Mouse (Mus musculus) MEL (cell line): ENCODE measurements around the gene Gtf3c4. TPM values are rescaled to one million over a fixed set of nuclear protein-coding genes. Genes with fewer than 3 reads are reported as not detected.

ENCODE experiments used
- DNase-seq: peaks from one replicate; pipeline ENCODE4 v3.0.0; 2011; ENCODE audit warnings: low read depth, low spot score
- H3K27ac ChIP-seq: 2 replicates; pipeline ENCODE4 v1.5.1; 2012; ENCODE audit warnings: low read depth, mild to moderate bottlenecking, control low read depth, low read length, moderate library complexity; ENCODE audit not compliant: control insufficient read depth
- H3K27me3 ChIP-seq, 2 experiments: fragments of 150-350 bp in 1 of 2; sonication (generic) in 1 of 2; 2 replicates each; pipeline ENCODE4 v1.6.1; 2012; ENCODE audit warnings: low read length in 2 of 2, mild to moderate bottlenecking in 2 of 2, improper control_type of control experiment in 1 of 2, moderate library complexity in 1 of 2; ENCODE audit not compliant: insufficient read depth in 2 of 2, control insufficient read depth in 1 of 2
- H3K36me3 ChIP-seq, 2 experiments: 2 replicates each; pipeline ENCODE4 v1.6.1; 2012 to 2014; ENCODE audit warnings: low read length in 2 of 2, improper control_type of control experiment in 1 of 2, inconsistent platforms in 1 of 2, mild to moderate bottlenecking in 1 of 2; ENCODE audit not compliant: insufficient read depth in 2 of 2, control insufficient read depth in 1 of 2
- H3K4me1 ChIP-seq, 2 experiments: fragments of 150-350 bp in 1 of 2; sonication (generic) in 1 of 2; 2 replicates each; pipeline ENCODE4 v1.6.1; 2012; ENCODE audit warnings: low read length in 2 of 2, improper control_type of control experiment in 1 of 2, mild to moderate bottlenecking in 1 of 2; ENCODE audit not compliant: insufficient read depth in 2 of 2, control insufficient read depth in 1 of 2
- H3K4me3 ChIP-seq, 2 experiments: fragments of 150-350 bp in 1 of 2; sonication (generic) in 1 of 2; 2 replicates each; pipeline ENCODE4 v1.5.1; 2012; ENCODE audit warnings: low read depth in 2 of 2, low read length in 2 of 2, mild to moderate bottlenecking in 2 of 2, moderate library complexity in 2 of 2, control low read depth in 1 of 2, improper control_type of control experiment in 1 of 2; ENCODE audit not compliant: control insufficient read depth in 1 of 2, insufficient read depth in 1 of 2
- H3K79me2 ChIP-seq: 2 replicates; pipeline ENCODE4 v1.6.1; 2012; ENCODE audit warnings: mild to moderate bottlenecking, low read length, moderate library complexity; ENCODE audit not compliant: control insufficient read depth, poor library complexity, insufficient read depth
- H3K9ac ChIP-seq: 2 replicates; pipeline ENCODE4 v1.6.1; 2012; ENCODE audit warnings: low read depth, mild to moderate bottlenecking, control low read depth, low read length, moderate library complexity; ENCODE audit not compliant: control insufficient read depth, poor library complexity, severe bottlenecking
- H3K9me3 ChIP-seq: fragments of 150-350 bp; sonication (generic); replicated peaks from 2 replicates; pipeline ENCODE4 v1.6.1; 2012; ENCODE audit warnings: mild to moderate bottlenecking, low read length, improper control_type of control experiment, moderate library complexity; ENCODE audit not compliant: insufficient read depth
- BHLHE40 ChIP-seq: IDR thresholded peaks from 2 replicates; pipeline ENCODE4 v1.6.1; 2012; ENCODE audit warnings: low read depth, mild to moderate bottlenecking, inconsistent platforms, low read length, improper control_type of control experiment, borderline replicate concordance
- CHD1 ChIP-seq: IDR thresholded peaks from 2 replicates; pipeline ENCODE4 v1.6.1; 2012; ENCODE audit warnings: low read depth, mild to moderate bottlenecking, inconsistent platforms, low read length, improper control_type of control experiment
- CHD2 ChIP-seq: IDR thresholded peaks from 2 replicates; pipeline ENCODE4 v1.6.1; 2011; ENCODE audit warnings: low read length, improper control_type of control experiment
- CTCF ChIP-seq, 3 experiments: IDR thresholded peaks in 2 of 3; conservative IDR thresholded peaks in 1 of 3; 2 replicates each; pipeline ENCODE4 v1.5.1; 2011 to 2012; ENCODE audit warnings: low read length in 3 of 3, low read depth in 2 of 3, mild to moderate bottlenecking in 2 of 3, improper control_type of control experiment in 1 of 3, inconsistent platforms in 1 of 3, mixed read lengths in 1 of 3, moderate library complexity in 1 of 3; ENCODE audit not compliant: control insufficient read depth in 1 of 3, insufficient read depth in 1 of 3, poor library complexity in 1 of 3, severe bottlenecking in 1 of 3
- E2F4 ChIP-seq: IDR thresholded peaks from 2 replicates; pipeline ENCODE4 v1.6.1; 2011; ENCODE audit warnings: low read depth, low read length, improper control_type of control experiment, borderline replicate concordance
- ELF1 ChIP-seq: IDR thresholded peaks from 2 replicates; pipeline ENCODE4 v1.6.1; 2014; ENCODE audit warnings: low read depth, mild to moderate bottlenecking, inconsistent platforms, low read length, improper control_type of control experiment, moderate library complexity
- EP300 ChIP-seq, 2 experiments: IDR thresholded peaks; 2 replicates each; pipeline ENCODE4 v1.6.1; 2011; ENCODE audit warnings: improper control_type of control experiment in 2 of 2, low read length in 2 of 2, low read depth in 1 of 2, mild to moderate bottlenecking in 1 of 2
- ETS1 ChIP-seq: IDR thresholded peaks from 2 replicates; pipeline ENCODE4 v1.6.1; 2012; ENCODE audit warnings: low read depth, mild to moderate bottlenecking, inconsistent platforms, low read length, improper control_type of control experiment, moderate library complexity
- GABPA ChIP-seq: IDR thresholded peaks from 2 replicates; pipeline ENCODE4 v1.6.1; 2012; ENCODE audit warnings: low read depth, mild to moderate bottlenecking, inconsistent platforms, low read length, improper control_type of control experiment, moderate library complexity
- GATA1 ChIP-seq: IDR thresholded peaks from 2 replicates; pipeline ENCODE4 v1.6.1; 2011; ENCODE audit warnings: low read depth, low read length, improper control_type of control experiment
- MAFK ChIP-seq: IDR thresholded peaks from 2 replicates; pipeline ENCODE4 v1.6.1; 2011; ENCODE audit warnings: low read depth, mild to moderate bottlenecking, low read length, improper control_type of control experiment, borderline replicate concordance
- MXI1 ChIP-seq: IDR thresholded peaks from 2 replicates; pipeline ENCODE4 v1.6.1; 2011; ENCODE audit warnings: mild to moderate bottlenecking, low read depth, low read length, improper control_type of control experiment
- MYC ChIP-seq: IDR thresholded peaks from 2 replicates; pipeline ENCODE4 v1.6.1; 2011; ENCODE audit warnings: low read depth, mild to moderate bottlenecking, low read length, improper control_type of control experiment, moderate library complexity
- NELFE ChIP-seq: IDR thresholded peaks from 2 replicates; pipeline ENCODE4 v1.6.1; 2011; ENCODE audit warnings: low read depth, low read length, improper control_type of control experiment
- NRF1 ChIP-seq: IDR thresholded peaks from 2 replicates; pipeline ENCODE4 v1.6.1; 2014; ENCODE audit warnings: low read depth, mild to moderate bottlenecking, inconsistent platforms, low read length, improper control_type of control experiment, moderate library complexity; ENCODE audit not compliant: poor library complexity, insufficient read depth, severe bottlenecking
- POLR2A ChIP-seq, 2 experiments: IDR thresholded peaks; 2 replicates each; pipeline ENCODE4 v1.6.1; 2011 to 2012; ENCODE audit warnings: low read length in 2 of 2, mild to moderate bottlenecking in 2 of 2, control low read depth in 1 of 2, improper control_type of control experiment in 1 of 2, low read depth in 1 of 2, moderate library complexity in 1 of 2; ENCODE audit not compliant: control insufficient read depth in 1 of 2, insufficient read depth in 1 of 2, poor library complexity in 1 of 2
- RAD21 ChIP-seq: IDR thresholded peaks from 2 replicates; pipeline ENCODE4 v1.6.1; 2011; ENCODE audit warnings: mild to moderate bottlenecking, low read depth, low read length, improper control_type of control experiment
- RCOR1 ChIP-seq: IDR thresholded peaks from 2 replicates; pipeline ENCODE4 v1.6.1; 2012; ENCODE audit warnings: low read depth, mild to moderate bottlenecking, inconsistent platforms, low read length, improper control_type of control experiment
- SIN3A ChIP-seq: IDR thresholded peaks from 2 replicates; pipeline ENCODE4 v1.6.1; 2012; ENCODE audit warnings: low read length, improper control_type of control experiment, inconsistent platforms
- TBP ChIP-seq: IDR thresholded peaks from 2 replicates; pipeline ENCODE4 v1.8.0; 2011; ENCODE audit warnings: low read depth, low read length, improper control_type of control experiment
- UBTF ChIP-seq: IDR thresholded peaks from 2 replicates; pipeline ENCODE4 v1.6.1; 2012; ENCODE audit warnings: low read depth, mild to moderate bottlenecking, inconsistent platforms, low read length, improper control_type of control experiment, moderate library complexity, borderline replicate concordance; ENCODE audit not compliant: insufficient read depth
- USF1 ChIP-seq: IDR thresholded peaks from 2 replicates; pipeline ENCODE4 v1.6.1; 2014; ENCODE audit warnings: low read depth, mild to moderate bottlenecking, inconsistent platforms, low read length, improper control_type of control experiment, moderate library complexity
- ZC3H11A ChIP-seq: IDR thresholded peaks from 2 replicates; pipeline ENCODE4 v1.6.1; 2012; ENCODE audit warnings: low read depth, mild to moderate bottlenecking, inconsistent platforms, low read length, improper control_type of control experiment
- ZKSCAN1 ChIP-seq: IDR thresholded peaks from 2 replicates; pipeline ENCODE4 v1.6.1; 2012; ENCODE audit warnings: low read depth, mild to moderate bottlenecking, inconsistent platforms, low read length, improper control_type of control experiment, moderate library complexity
- ZMIZ1 ChIP-seq: IDR thresholded peaks from 2 replicates; pipeline ENCODE4 v1.6.1; 2012; ENCODE audit warnings: low read depth, mild to moderate bottlenecking, inconsistent platforms, low read length, improper control_type of control experiment, moderate library complexity
- ZNF384 ChIP-seq: IDR thresholded peaks from 2 replicates; pipeline ENCODE4 v1.6.1; 2012; ENCODE audit warnings: low read depth, mild to moderate bottlenecking, inconsistent platforms, low read length, improper control_type of control experiment
- polyA plus RNA-seq, 2 experiments: library from polyadenylated mRNA; stranded (reverse) in 1 of 2; unstranded in 1 of 2; fragments of >175 nt in 1 of 2; fragments of >200 nt in 1 of 2; gene quantifications; 2 replicates each; pipeline versions ENCODE4 v1.2.1 to v1.2.4; 2012; ENCODE audit warnings: low replicate concordance in 2 of 2, low read depth in 1 of 2; ENCODE audit not compliant: insufficient read length in 2 of 2, insufficient read depth in 1 of 2, missing spikeins in 1 of 2
- total RNA-seq: library from RNA; depleted of rRNA; stranded (reverse); fragments of 300-350 nt; gene quantifications from 2 replicates; pipeline ENCODE4 v1.2.3, GENCODE M21; 2012

The Gtf3c4 gene
- total and polyA plus RNA-seq, 3 experiments: 28.3 to 37.4 TPM; not detected in 1

GRCm38 (mm10) chr2:28863857-28864256 is 23.7 kb upstream of the Gtf3c4 start:
- H3K27me3 ChIP-seq: no peaks in the 10 kb centered on the region
- DNase-seq: no peak
- H3K27ac ChIP-seq: no peak overlapping the region
- H3K79me2 ChIP-seq: no peaks in the 10 kb centered on the region
- no peak overlapping the region for H3K9ac ChIP-seq
- no peaks in the 10 kb centered on the region for H3K9me3 ChIP-seq
- peaks cover 0 to 7% of the 10 kb centered on the region in 2 experiments; a peak in 3 of 4 replicates for H3K36me3 ChIP-seq
- TF ChIP-seq ETS1: no peak
- no peak for TF ChIP-seq NELFE
- TF ChIP-seq MAFK: no peak
- no peak for TF ChIP-seq GABPA
- TF ChIP-seq ZMIZ1: no peak
- TF ChIP-seq RAD21: no peak
- TF ChIP-seq TBP: no peak
- no peak for TF ChIP-seq CHD2
- no peak for TF ChIP-seq CHD1
- TF ChIP-seq GATA1: no peak
- no peak for TF ChIP-seq E2F4
- TF ChIP-seq UBTF: no peak
- no peak for TF ChIP-seq NRF1
- H3K4me3 ChIP-seq: no peak overlapping the region
- no peaks in the 10 kb centered on the region; a peak in 1 of 4 replicates for H3K4me1 ChIP-seq

GRCm38 (mm10) chr2:28860678-28861423 is 20.7 kb upstream of the Gtf3c4 start:
- Histone ChIP-seq H3K36me3 (peaks cover 2 to 13% of the 10 kb centered on the region in 2 experiments; a peak in 3 of 4 replicates), H3K27ac (no peak overlapping the region), H3K4me1 (no peaks in the 10 kb centered on the region; a peak in 1 of 4 replicates), H3K27me3 (no peaks in the 10 kb centered on the region), H3K79me2 (no peaks in the 10 kb centered on the region), H3K9me3 (no peaks in the 10 kb centered on the region), H3K9ac (no peak overlapping the region), H3K4me3 (no peak overlapping the region)
- TF ChIP-seq GATA1 (no peak), BHLHE40 (no peak), POLR2A (IDR thresholded peaks at IDR 0.05; ENCODE audit: control insufficient read depth in 1 of 2, insufficient read depth in 1 of 2, low read depth in 1 of 2, low read length in 2 of 2, poor library complexity in 1 of 2) (no peak), ZC3H11A (no peak), ETS1 (no peak), E2F4 (no peak), MXI1 (no peak), SIN3A (no peak), ZKSCAN1 (no peak), USF1 (no peak), RCOR1 (no peak), GABPA (no peak), ELF1 (no peak), NELFE (no peak), MYC (no peak), ZNF384 (no peak), CTCF (IDR thresholded peaks at IDR 0.05 in 2 of 3, conservative IDR thresholded peaks at IDR 0.05 in 1 of 3; ENCODE audit: control insufficient read depth in 1 of 3, insufficient read depth in 1 of 3, low read depth in 2 of 3, low read length in 3 of 3, poor library complexity in 1 of 3, severe bottlenecking in 1 of 3) (no peak), EP300 (IDR thresholded peaks at IDR 0.05; ENCODE audit: low read depth in 1 of 2, low read length in 2 of 2) (no peak), CHD2 (no peak)
- DNase-seq: no peak
